Mouse (Mus musculus) left cerebral cortex, adult 2 months (tissue): Measurements from ENCODE around the gene Lrch1. TPM values are rescaled to one million over a fixed set of nuclear protein-coding genes. Genes with fewer than 3 reads are reported as not detected.

ENCODE experiments used
- DNase-seq, 2 experiments: peaks; one replicate each; pipeline ENCODE4 v3.0.0; 2021 to 2022; ENCODE audit warnings: low spot score in 2 of 2, mixed read lengths in 1 of 2; ENCODE audit errors: extremely low spot score in 1 of 2
- H3K27ac ChIP-seq: fragments of 200-600 bp; 2 replicates; pipeline ENCODE4 v1.8.1; 2022
- H3K4me3 ChIP-seq: fragments of 200-600 bp; 2 replicates; pipeline ENCODE4 v1.8.1; 2022
- CTCF ChIP-seq: fragments of 200-600 bp; IDR thresholded peaks from 2 replicates; pipeline ENCODE4 v1.8.1; 2022; ENCODE audit warnings: antibody characterized with exemption, mild to moderate bottlenecking, moderate library complexity
- intact Hi-C: fragments of 180-260 bp; cut with DNase I; formaldehyde crosslinking; loops from one replicate; pipeline ENCODE4 v1.15.1; 2025
- total RNA-seq, 2 experiments: library from RNA; stranded (reverse); gene quantifications; 2 replicates each; pipeline ENCODE4 v1.2.3; 2021

The Lrch1 gene
- total RNA-seq, 2 experiments from 2014 or later, result 14.8 to 16.3 TPM

DNA sequence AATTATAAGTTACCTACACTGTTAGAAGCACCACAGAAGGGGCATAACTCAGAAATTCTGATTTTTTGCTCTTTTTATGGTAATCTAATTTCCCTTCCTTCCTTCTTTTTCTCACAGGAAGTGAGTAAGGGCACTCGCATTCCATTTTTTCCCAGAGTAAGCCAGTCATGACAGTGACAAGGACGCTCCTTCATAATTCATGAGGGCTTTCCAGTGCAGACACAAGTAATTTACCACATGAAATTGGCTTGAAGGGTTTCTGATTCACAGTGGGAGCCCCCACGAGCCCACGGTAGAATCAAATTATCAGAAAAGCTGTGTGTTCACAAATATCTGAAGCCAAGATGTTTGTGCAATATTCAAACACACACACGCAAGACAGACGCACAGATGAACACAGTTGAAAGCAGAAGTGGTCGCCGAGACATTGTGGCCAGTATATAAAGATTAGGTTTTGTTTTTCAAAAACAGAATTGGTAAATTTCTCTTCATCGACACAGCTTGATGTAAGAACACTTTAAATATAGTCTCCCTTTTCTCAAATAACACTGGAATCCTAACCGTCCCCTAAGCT, 173.5 kb downstream of the Lrch1 start:
- DNase-seq, result no peak
- no peak for TF ChIP-seq CTCF
- intact Hi-C loops, result no loop called here

DNA sequence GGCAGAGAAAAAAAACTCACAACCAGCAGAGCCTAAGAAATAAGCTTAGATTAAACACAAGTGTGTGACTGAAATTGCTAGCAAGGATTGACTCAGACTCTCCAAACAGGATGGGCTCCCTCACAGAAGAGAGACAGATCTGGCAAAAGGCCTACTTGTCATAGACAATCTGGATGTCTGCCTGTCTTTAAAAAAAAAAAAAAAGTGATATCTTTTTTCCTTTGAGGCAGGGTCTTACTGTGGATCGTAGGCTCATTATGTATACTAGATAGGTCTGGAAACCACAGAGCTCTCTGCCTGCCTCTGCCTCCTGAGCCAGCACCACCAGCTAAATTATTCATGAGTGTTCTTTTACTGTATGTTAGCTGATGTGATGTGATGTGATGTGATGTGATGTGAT, 179.8 kb downstream of the Lrch1 start:
- DNase-seq, result no peak
- TF ChIP-seq CTCF, result no peak
- intact Hi-C loops, result no loop called here

More for the DNA sequence above, 173.5 kb downstream of the Lrch1 start:
- H3K4me3 ChIP-seq, result no peak overlapping the region
- H3K27ac ChIP-seq, result no peak overlapping the region

DNA sequence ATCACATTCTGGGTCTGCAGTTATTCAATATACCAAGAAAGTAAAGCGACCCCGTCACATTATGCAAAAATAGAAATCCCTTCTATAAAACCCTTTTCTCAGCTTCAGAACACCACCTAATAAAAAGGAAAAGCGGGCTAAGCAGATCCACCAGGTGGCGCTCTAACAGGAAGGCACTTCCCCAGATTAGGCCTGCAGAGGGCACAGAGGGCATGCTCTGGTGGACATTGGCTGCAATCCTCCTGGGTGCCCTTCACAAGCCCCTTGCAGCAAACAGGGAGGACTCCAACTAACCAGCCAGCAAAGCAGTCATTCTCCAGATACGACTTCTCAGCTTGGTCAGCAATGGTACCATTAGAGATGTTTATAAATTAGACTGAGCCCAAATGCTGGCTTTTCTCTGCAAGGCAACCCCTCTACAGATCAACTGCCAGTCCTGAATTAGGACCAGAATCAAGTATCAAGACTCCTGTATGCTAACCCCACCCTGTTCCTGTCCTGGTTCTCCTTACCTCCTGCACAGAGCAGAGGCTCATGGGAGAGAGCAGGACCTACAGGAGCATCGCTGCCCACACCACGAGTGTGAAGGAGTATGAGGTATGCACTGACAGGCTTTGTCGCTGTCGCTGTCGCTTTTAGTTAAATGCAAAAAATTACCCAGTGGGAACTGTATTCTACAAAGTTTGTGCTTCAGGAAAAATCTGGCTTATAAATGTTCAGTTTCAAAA, 183.3 kb downstream of the Lrch1 start:
- Histone ChIP-seq H3K4me3 (no peak overlapping the region), H3K27ac (no peak overlapping the region)
- TF ChIP-seq CTCF, result peak; percentile 94
- DNase-seq, result peak; percentile 64 to 65
- intact Hi-C loops, result loop anchor here (1.0 to 2.0 kb wide), 2 partner anchors 184 to 226 kb away; no protein-coding TSS in a partner anchor

More for the DNA sequence above, 179.8 kb downstream of the Lrch1 start:
- H3K27ac ChIP-seq, result no peak overlapping the region
- no peak overlapping the region for H3K4me3 ChIP-seq

DNA sequence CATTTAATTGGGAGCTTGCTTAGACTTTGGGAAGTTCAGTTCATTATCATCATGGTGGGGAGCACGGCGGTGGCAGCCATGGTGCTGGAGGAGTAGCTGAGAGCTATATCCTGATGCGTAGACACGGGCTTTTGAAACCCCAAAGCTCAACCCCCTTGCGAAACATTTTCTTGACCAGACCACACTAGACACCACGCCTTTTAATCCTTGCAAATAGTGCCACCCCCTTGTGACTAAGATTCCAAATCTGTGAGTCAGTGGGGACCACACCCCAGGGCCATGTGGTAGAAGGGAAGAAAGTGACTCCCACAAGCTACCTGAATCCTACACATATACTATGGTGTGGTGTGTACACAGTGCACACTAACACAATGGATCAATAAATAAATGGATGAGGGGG, 210.8 kb downstream of the Lrch1 start:
- H3K27ac ChIP-seq, result no peak overlapping the region
- DNase-seq, result no peak
- H3K4me3 ChIP-seq, result no peak overlapping the region
- TF ChIP-seq CTCF, result no peak
- intact Hi-C loops, result no loop called here

DNA sequence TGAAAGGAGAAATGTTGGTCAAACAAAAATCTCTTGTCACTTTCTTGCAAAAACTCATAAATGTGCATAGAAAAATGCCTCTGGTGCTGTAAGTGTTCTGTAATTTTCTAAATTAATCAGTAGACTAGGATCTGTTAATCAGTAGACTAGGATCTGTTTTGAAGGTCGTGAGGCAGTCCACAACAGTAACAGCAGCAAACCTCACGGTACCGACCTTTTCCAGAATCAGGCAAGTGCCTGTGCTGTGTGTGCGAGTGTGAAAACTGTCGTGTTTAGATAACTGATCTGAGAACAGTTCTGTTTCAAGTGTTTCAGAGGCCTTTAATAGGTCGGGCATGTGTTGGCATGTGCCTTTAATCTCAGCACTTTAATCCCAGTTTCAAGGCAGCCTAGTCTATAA, 212.2 kb downstream of the Lrch1 start:
- no peak overlapping the region for H3K4me3 ChIP-seq
- H3K27ac ChIP-seq, result no peak overlapping the region
- TF ChIP-seq CTCF, result no peak
- DNase-seq, result no peak
- intact Hi-C loops, result no loop called here

DNA sequence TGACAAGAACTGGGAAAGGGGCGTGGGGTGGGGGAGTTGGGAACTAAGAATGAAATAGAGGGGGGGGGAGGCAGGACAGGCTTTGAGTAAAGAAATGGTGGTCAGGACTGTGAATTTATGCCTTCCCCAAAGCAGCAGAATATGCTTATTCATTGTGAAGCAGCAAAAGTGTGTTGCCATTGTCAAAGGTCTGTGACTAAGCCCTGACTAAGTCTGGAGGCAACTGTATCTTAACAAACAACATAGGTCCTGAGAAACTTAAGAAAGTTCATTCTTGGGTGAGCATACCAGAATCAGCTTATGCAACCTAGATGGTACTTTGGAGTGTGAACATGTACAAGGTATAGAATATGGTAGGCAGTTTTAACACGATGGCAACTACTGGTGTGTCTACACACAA, 214.3 kb downstream of the Lrch1 start:
- Histone ChIP-seq H3K4me3 (no peak overlapping the region), H3K27ac (no peak overlapping the region)
- no peak for TF ChIP-seq CTCF
- intact Hi-C loops, result no loop called here
- DNase-seq, result no peak

DNA sequence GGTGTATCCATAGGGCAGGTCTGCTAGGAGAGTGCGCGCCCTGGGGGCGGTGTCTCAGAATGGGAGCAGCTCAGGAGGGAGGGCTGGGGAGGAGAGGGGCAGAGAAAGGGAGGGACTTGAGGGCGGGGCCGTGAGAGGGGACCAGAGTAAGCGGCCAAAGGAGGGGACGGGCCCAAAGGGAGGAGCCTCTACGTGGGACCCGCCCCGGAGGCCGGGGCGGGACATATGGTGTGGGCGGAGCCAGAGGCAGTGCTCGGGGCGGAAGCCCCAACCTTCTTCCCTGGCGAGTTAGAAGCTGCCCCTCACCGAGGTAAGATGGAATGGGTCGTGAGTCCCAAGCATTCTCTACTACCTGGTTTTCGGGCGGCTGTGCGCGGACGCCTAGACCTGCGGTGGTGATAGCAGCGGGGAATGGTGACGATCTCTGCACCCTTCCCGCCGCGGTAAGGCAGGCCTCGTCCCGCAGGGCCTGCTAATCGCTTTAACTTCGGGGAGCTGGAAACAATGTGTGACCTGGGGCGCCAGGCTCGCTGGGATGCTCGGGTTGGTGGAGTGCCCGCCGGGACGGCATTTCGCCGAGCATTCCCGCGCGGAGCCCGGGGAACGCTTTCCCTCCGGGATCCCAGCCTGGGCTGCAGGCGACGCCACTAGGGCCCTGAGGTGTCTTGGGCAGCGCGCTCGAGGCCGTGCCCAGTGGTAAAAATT, 215.4 kb downstream of the Lrch1 start, which contains the start of gene Esd:
TSS of gene Esd (plus strand) at position 219 of the 705 bp plus-strand sequence.
- intact Hi-C loops, result no loop called here
- H3K4me3 ChIP-seq, result peak within 1 kb of the TSS; percentile 63
- DNase-seq, result peak; percentile 78 to 88
- H3K27ac ChIP-seq, result peak within 1 kb of the TSS; percentile 56
- TF ChIP-seq CTCF, result no peak

DNA sequence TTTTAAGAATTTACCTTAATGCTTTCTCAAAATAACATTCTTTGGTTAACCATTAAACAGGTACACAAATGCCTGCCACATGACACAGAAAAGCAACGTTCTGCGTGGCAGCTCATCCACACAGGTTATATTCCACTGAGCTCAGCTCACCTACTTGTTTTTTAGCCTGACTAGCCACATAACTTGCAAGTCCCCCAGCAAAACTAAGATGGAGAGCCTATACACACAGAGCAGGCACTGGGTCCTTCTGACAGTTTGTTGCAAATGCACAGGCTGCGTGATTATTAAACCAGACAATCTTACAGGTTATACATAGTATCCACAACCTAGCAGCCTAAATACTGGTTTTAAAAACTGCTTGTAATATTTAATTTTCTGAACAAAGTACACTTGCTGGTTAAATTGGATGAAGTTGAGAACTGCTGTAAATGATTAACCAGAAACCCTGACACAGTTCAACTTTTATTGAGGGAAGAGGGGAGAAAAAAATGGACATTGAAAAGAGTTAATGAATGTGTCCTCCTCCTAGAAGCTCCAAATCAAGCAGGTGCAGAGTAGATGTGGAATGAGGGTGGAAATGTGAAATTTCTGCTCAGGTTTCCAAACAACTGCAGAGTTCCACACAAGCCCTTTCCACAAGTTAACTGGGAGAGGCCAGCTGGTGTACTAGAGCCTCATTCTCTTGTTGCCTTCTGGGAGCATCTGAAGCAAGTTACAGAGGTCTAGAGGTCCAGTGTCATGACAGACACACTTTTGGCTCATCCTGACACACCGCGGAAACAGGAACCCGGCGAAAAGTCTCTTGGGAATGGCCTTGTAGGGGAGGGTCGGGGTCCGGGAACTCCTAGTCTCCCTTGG, 216.2 kb downstream of the Lrch1 start:
- Histone ChIP-seq H3K27ac (no peak overlapping the region), H3K4me3 (peak overlapping the region; percentile 63)
- intact Hi-C loops, result no loop called here
- no peak for DNase-seq
- TF ChIP-seq CTCF, result no peak

DNA sequence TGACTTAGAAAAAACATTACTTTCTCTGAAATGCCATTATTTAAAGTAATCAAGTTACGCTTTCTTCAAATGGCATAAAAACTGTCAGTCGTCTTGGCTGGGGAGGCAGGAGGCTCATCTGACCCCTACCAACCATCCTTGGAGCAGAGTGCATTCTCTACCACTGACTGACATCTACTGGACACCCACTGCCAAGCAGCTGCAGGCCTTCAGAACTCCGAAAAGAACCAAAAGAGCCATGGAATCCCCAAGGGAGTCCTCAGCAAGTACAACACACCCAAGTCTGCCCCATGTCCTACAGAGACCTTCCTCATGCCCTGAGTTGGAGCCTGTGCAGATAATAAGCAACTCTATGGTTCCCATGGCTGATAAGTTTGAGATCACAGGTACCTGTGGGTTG, 224.1 kb downstream of the Lrch1 start:
- intact Hi-C loops, result no loop called here
- TF ChIP-seq CTCF, result peak; percentile 35
- no peak overlapping the region for H3K27ac ChIP-seq
- H3K4me3 ChIP-seq, result no peak overlapping the region
- no peak for DNase-seq

DNA sequence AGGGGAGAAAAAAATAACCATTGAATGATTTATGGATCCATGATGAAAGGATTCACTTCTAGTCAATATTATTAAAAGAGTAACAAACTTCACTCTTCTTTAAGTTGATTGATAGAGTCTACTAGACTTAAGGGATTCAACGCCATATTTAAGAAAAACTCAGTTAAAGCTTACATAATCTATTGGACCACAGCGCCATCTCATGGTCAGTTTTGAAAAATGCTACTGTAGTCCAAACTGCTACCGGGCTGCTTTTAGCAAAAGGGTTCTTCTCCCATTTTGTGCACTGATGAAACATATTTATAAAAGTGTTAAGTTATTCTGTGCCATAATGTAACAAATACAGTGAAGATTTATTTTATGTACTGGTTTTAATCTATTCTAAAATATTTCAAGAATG, 238.6 kb downstream of the Lrch1 start:
- intact Hi-C loops, result loop anchor here (2.0 to 10.0 kb wide), 5 partner anchors 66 to 1182 kb away; partner anchors contain the start of gene Sucla2
- peak; percentile 77 for TF ChIP-seq CTCF
- H3K27ac ChIP-seq, result no peak overlapping the region
- peak; percentile 28 to 33 for DNase-seq
- H3K4me3 ChIP-seq, result no peak overlapping the region

Other genes starting within 250 kb of the Lrch1 start
- 10 to 100 TPM; 75.3 to 87.6 TPM for gene Esd, start 215.6 kb downstream of the Lrch1 start, total RNA-seq
- 1 to 10 TPM; 2.1 to 2.8 TPM for gene Rubcnl, start 68.2 kb upstream of the Lrch1 start, total RNA-seq
- not detected for gene Lrrc63, start 183.0 kb upstream of the Lrch1 start, total RNA-seq
- gene Lcp1, start 183.2 kb upstream of the Lrch1 start, total RNA-seq, result 1 to 10 TPM; 6.0 to 6.1 TPM